In the genomic region with DNA sequence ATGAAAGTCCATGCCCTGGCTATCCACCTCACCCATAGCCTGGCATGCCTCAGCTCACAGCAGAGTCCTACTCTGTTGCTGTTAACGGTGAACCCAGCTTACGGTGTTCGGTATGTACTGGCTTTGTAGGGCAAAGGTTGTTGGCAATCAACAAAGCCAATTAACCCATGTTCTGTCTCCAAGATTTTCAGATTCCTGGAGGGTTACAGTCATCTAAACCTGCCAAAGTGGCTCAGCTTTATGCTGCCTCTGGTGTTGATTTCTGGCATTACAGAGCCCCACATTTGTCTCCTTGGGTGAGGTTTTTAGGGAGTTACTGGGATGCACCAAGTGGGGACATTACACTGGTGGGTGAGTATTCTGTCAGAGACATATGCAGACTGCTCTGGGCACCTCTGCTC, we compare ENCODE assay signal across 8 mouse cellular contexts. TPM values are rescaled to one million over a fixed set of nuclear protein-coding genes. Genes with fewer than 3 reads are reported as not detected.
DNase-seq lines count a peak whose midpoint lies in the region; ATAC-seq lines count a peak whose summit lies in the region.
"Had no signal": no experiment of that assay in that cellular context is flagged by ENCODE, and none has a peak within 500 bp of the region (broad histone marks: within the 10 kb centered on the region; RNA-seq: fewer than 3 reads in every experiment).

No protein-coding gene starts in this region.

- intact Hi-C loops in heart, postnatal 14 days (cut with DNase I), result no loop called here

- no peaks in the 10 kb centered on the region for H3K36me3 ChIP-seq in midbrain, embryonic 13.5 days
- H3K36me3 ChIP-seq: embryonic facial prominence, embryonic 15.5 days had no signal

- no peak overlapping the region for H3K4me2 ChIP-seq in midbrain, embryonic 13.5 days (replicated peaks)
- H3K4me2 ChIP-seq: embryonic facial prominence, embryonic 15.5 days had no signal

- H3K9me3 ChIP-seq in midbrain, embryonic 13.5 days, result no peaks in the 10 kb centered on the region
- H3K9me3 ChIP-seq: embryonic facial prominence, embryonic 15.5 days had no signal

- H3K4me3 ChIP-seq in midbrain, embryonic 13.5 days (replicated peaks), result no peak overlapping the region
- H3K4me3 ChIP-seq: embryonic facial prominence, embryonic 15.5 days had no signal

- DNase-seq in layer of hippocampus, adult 11-12 months (ENCODE audit: low spot score), result peak; percentile 47
- DNase-seq in layer of hippocampus, postnatal 14 days (ENCODE audit: low spot score in 2 of 2), result no peak
- peak; percentile 56 for DNase-seq in ES-CJ7 (ENCODE audit: low read depth, low spot score)
- peak; percentile 25 to 59 for DNase-seq in adrenal gland, postnatal 36 days
- peak; percentile 47 to 68 for DNase-seq in heart, postnatal 14 days
- peak; percentile 64 for DNase-seq in lung, postnatal 10 days

- no peak for ATAC-seq in midbrain, embryonic 13.5 days

- H3K27me3 ChIP-seq in midbrain, embryonic 13.5 days, result no peaks in the 10 kb centered on the region; the same call in 1 of the 2 replicates
- H3K27me3 ChIP-seq: embryonic facial prominence, embryonic 15.5 days had no signal

- H3K9ac ChIP-seq in midbrain, embryonic 13.5 days (replicated peaks), result no peak overlapping the region
- H3K9ac ChIP-seq: embryonic facial prominence, embryonic 15.5 days had no signal

- no peak overlapping the region for H3K27ac ChIP-seq in midbrain, embryonic 13.5 days
- H3K27ac ChIP-seq: embryonic facial prominence, embryonic 15.5 days had no signal

- H3K4me1 ChIP-seq in midbrain, embryonic 13.5 days (replicated peaks), result peaks cover 6% of the 10 kb centered on the region; the same call in 1 of the 2 replicates

- 91% methylated on average over 3 of the region's 3 CpGs for WGBS in midbrain, embryonic 13.5 days

RNA-seq across cellular contexts. Expression of a gene that starts 1.7 kb away (rescaled TPM):
- 10 to 100 TPM; 25.1 to 28.7 TPM for total RNA-seq in layer of hippocampus, postnatal 14 days (2021)
- 10 to 100 TPM in 1 of 2 experiments, 1 to 10 TPM in 1; 8.7 to 13.7 TPM for total RNA-seq in adrenal gland, postnatal 36 days (2021)
- 10 to 100 TPM; 22.1 to 25.3 TPM for total RNA-seq in heart, postnatal 14 days (2021)
- polyA plus RNA-seq in midbrain, embryonic 13.5 days (2015; fragmentation: Nextera tagmentation; extraction: Ambion mirVana), result 20.2 and 20.9 TPM in 2 replicates

Comparison
In these comparisons a context has a peak if more than half of its experiments do, and no peak if none do; other contexts are left out.
1. DNase-seq: peak in layer of hippocampus, adult 11-12 months (single experiment), ES-CJ7 (single experiment), adrenal gland, postnatal 36 days (2 of 2), heart, postnatal 14 days (2 of 2) and lung, postnatal 10 days (single experiment); none in layer of hippocampus, postnatal 14 days (0 of 2).